Mouse (Mus musculus) liver, embryonic 14.5 days (tissue): Measurements from ENCODE around the gene Rusc2.

Source experiments
- CTCF ChIP-seq: IDR thresholded peaks from 2 replicates; pipeline ENCODE4 v1.5.1; 2016; ENCODE audit warnings: antibody characterized with exemption, low read depth, control low read depth
- EP300 ChIP-seq: IDR thresholded peaks from 2 replicates; pipeline ENCODE4 v1.6.1; 2016; ENCODE audit warnings: antibody characterized with exemption, low read depth

GRCm38 (mm10) chr4:43384083-43384460, 2.3 kb downstream of the Rusc2 start:
- no peak for TF ChIP-seq CTCF
- TF ChIP-seq EP300 = no peak
